20 mouse cellular contexts compared by ENCODE assay signal in genomic region chr6:38109871-38110270, GRCm38 (mm10). TPM values are rescaled to one million over a fixed set of nuclear protein-coding genes. Genes with fewer than 3 reads are reported as not detected.
DNase-seq lines count a peak whose midpoint lies in the region; ATAC-seq and TF ChIP-seq lines count a peak whose summit lies in the region.
"Had no signal": no experiment of that assay in that cellular context is flagged by ENCODE, and none has a peak within 500 bp of the region (broad histone marks: within the 10 kb centered on the region; RNA-seq: fewer than 3 reads in every experiment).

No protein-coding gene starts in this region.

- 17% methylated on average over 9 of the region's 9 CpGs for WGBS in heart, embryonic 14.5 days
- WGBS in stomach, postnatal 0 days = 21% methylated on average over 9 of the region's 9 CpGs
- 13% methylated on average over 9 of the region's 9 CpGs for WGBS in cerebellum, adult 2 months

- no peak overlapping the region for H3K27ac ChIP-seq in heart, embryonic 14.5 days (replicated peaks in 1 of 2; ENCODE audit: control insufficient read depth in 1 of 2, insufficient read depth in 1 of 2, low read depth in 2 of 2, low read length in 2 of 2)
- no peak overlapping the region for H3K27ac ChIP-seq in stomach, postnatal 0 days (replicated peaks)
- no peak overlapping the region for H3K27ac ChIP-seq in cerebellum, adult 2 months (ENCODE audit: insufficient read depth, low read length)
- H3K27ac ChIP-seq: forebrain, embryonic 10.5 days; liver, embryonic 14.5 days; midbrain, embryonic 12.5 days; neural tube, embryonic 13.5 days had no signal

- intact Hi-C loops in heart, postnatal 10 days (cut with DNase I) = no loop called here
- intact Hi-C loops in left cerebral cortex, postnatal 4 days (cut with DNase I) = no loop called here

- H3K9ac ChIP-seq in heart, embryonic 14.5 days (ENCODE audit: low read length) = no peak overlapping the region
- no peak overlapping the region for H3K9ac ChIP-seq in stomach, postnatal 0 days (ENCODE audit: low read length)
- H3K9ac ChIP-seq: liver, embryonic 14.5 days; midbrain, embryonic 12.5 days; neural tube, embryonic 13.5 days had no signal

- no peak for TF ChIP-seq EP300 in stomach, postnatal 0 days (optimal IDR thresholded peaks at IDR 0.05)

- 0 out of 2 replicates have a peak, but pooled peaks cover 3% of the 10 kb centered on the region for H3K27me3 ChIP-seq in heart, embryonic 14.5 days (ENCODE audit: control insufficient read depth, insufficient read depth, low read length)
- no peaks in the 10 kb centered on the region for H3K27me3 ChIP-seq in stomach, postnatal 0 days (ENCODE audit: control insufficient read depth, insufficient read depth, low read length)
- H3K27me3 ChIP-seq in cerebellum, adult 2 months (ENCODE audit: control insufficient read depth, insufficient read depth, low read length) = no peaks in the 10 kb centered on the region
- H3K27me3 ChIP-seq: midbrain, embryonic 12.5 days; neural tube, embryonic 13.5 days had no signal

- H3K9me3 ChIP-seq in heart, embryonic 14.5 days (ENCODE audit: control insufficient read depth, low read length) = no peaks in the 10 kb centered on the region
- H3K9me3 ChIP-seq in stomach, postnatal 0 days (ENCODE audit: control insufficient read depth, low read length) = no peaks in the 10 kb centered on the region
- H3K9me3 ChIP-seq: forebrain, embryonic 10.5 days; midbrain, embryonic 12.5 days; neural tube, embryonic 13.5 days had no signal

- no peaks in the 10 kb centered on the region for H3K36me3 ChIP-seq in heart, embryonic 14.5 days (ENCODE audit: control insufficient read depth, insufficient read depth, low read length)
- no peaks in the 10 kb centered on the region for H3K36me3 ChIP-seq in stomach, postnatal 0 days (ENCODE audit: control insufficient read depth, insufficient read depth, low read length)
- H3K36me3 ChIP-seq: forebrain, embryonic 10.5 days; midbrain, embryonic 12.5 days; neural tube, embryonic 13.5 days had no signal

- no peak for DNase-seq in heart, postnatal 10 days
- peak; percentile 8 for DNase-seq in ovary, postnatal 36 days (ENCODE audit: low spot score)
- DNase-seq in ovary, postnatal 10 days (ENCODE audit: low spot score) = no peak
- peak; percentile 54 for DNase-seq in kidney, postnatal 10 days
- DNase-seq in stomach, postnatal 0 days (ENCODE audit: low spot score) = peak; percentile 33
- no peak for DNase-seq in left cerebral cortex, postnatal 4 days
- no peak for DNase-seq in cerebellum, adult 2 months
- DNase-seq: cerebellum, postnatal 36 days; layer of hippocampus, postnatal 36 days; right cerebral cortex, postnatal 25 days had no signal

- H3K4me3 ChIP-seq in heart, embryonic 14.5 days (ENCODE audit: control insufficient read depth in 1 of 2, insufficient read depth in 1 of 2, low read depth in 1 of 2, low read length in 2 of 2) = no peak overlapping the region
- H3K4me3 ChIP-seq in stomach, postnatal 0 days (ENCODE audit: low read depth, low read length) = no peak overlapping the region
- no peak overlapping the region for H3K4me3 ChIP-seq in cerebellum, adult 2 months (replicated peaks; ENCODE audit: insufficient read depth, low read depth, low read length)
- H3K4me3 ChIP-seq: forebrain, embryonic 10.5 days; midbrain, embryonic 12.5 days; neural tube, embryonic 13.5 days had no signal

- peak overlapping the region; percentile 40 for H3K4me2 ChIP-seq in heart, embryonic 14.5 days (ENCODE audit: low read length)
- H3K4me2 ChIP-seq in stomach, postnatal 0 days (replicated peaks; ENCODE audit: low read depth) = peak overlapping the region; percentile 29; the same call in 1 of the 2 replicates
- H3K4me2 ChIP-seq: midbrain, embryonic 12.5 days; neural tube, embryonic 13.5 days had no signal

- no peak for ATAC-seq in heart, embryonic 14.5 days (ENCODE audit: insufficient number of reproducible peaks, insufficient read depth, low FRiP score, low read depth)
- peak; percentile 25; the same call in 1 of the 2 replicates for ATAC-seq in stomach, postnatal 0 days (ENCODE audit: low FRiP score, low TSS enrichment)
- ATAC-seq: intestine, embryonic 16.5 days had no signal

- no peak for TF ChIP-seq CTCF in stomach, postnatal 0 days (IDR thresholded peaks at IDR 0.05; ENCODE audit: low read depth)
- TF ChIP-seq CTCF in cerebellum, adult 2 months (IDR thresholded peaks at IDR 0.05; ENCODE audit: borderline replicate concordance, insufficient read depth, low read depth, low read length) = no peak

- H3K4me1 ChIP-seq in heart, embryonic 14.5 days (ENCODE audit: control insufficient read depth in 2 of 2, insufficient read depth in 2 of 2, low read length in 2 of 2) = peaks cover 0 to 2% of the 10 kb centered on the region in 2 experiments; a peak in 1 of 4 replicates
- H3K4me1 ChIP-seq in stomach, postnatal 0 days (replicated peaks; ENCODE audit: control insufficient read depth, insufficient read depth) = no peaks in the 10 kb centered on the region
- H3K4me1 ChIP-seq in cerebellum, adult 2 months (ENCODE audit: control insufficient read depth, insufficient read depth, low read length) = no peaks in the 10 kb centered on the region
- H3K4me1 ChIP-seq: midbrain, embryonic 12.5 days had no signal

- TF ChIP-seq POLR2A in cerebellum, adult 2 months (IDR thresholded peaks at IDR 0.05; ENCODE audit: borderline replicate concordance, insufficient read depth, low read length) = no peak

RNA-seq across cellular contexts. Expression of gene Tmem213, which starts 0.8 kb away (rescaled TPM):
- polyA plus RNA-seq in heart, embryonic 14.5 days (2014; fragmentation: Nextera tagmentation; extraction: Ambion mirVana) = not detected in 2 replicates
- not detected for total RNA-seq in heart, postnatal 10 days (2021)
- polyA plus RNA-seq in stomach, postnatal 0 days (2015; fragmentation: Nextera tagmentation; extraction: Ambion mirVana) = 1.9 and 3.0 TPM in 2 replicates
- total RNA-seq in left cerebral cortex, postnatal 4 days (2021) = not detected
- not detected in 2 replicates for polyA plus RNA-seq in cerebellum, adult 2 months (2012; rRNA removed)
- total RNA-seq: adrenal gland, adult 18-20 months; gastrocnemius, adult 8-10 months; hematopoietic stem cell, adult 5-6 weeks; layer of hippocampus, postnatal 36 days had no signal
- polyA plus RNA-seq: forebrain, embryonic 10.5 days; intestine, embryonic 16.5 days; liver, embryonic 14.5 days; midbrain, embryonic 12.5 days; neural tube, embryonic 13.5 days; urinary bladder, adult 2 months had no signal

RNA-seq across cellular contexts. Expression of gene Atp6v0a4, which starts 14.5 kb away (rescaled TPM):
- 0.38 TPM in 1 of 2 replicates, not detected in the other for polyA plus RNA-seq in heart, embryonic 14.5 days (2014; fragmentation: Nextera tagmentation; extraction: Ambion mirVana)
- 1 to 10 TPM; 3.5 to 5.1 TPM for total RNA-seq in heart, postnatal 10 days (2021)
- polyA plus RNA-seq in stomach, postnatal 0 days (2015; fragmentation: Nextera tagmentation; extraction: Ambion mirVana) = 11.9 and 13.9 TPM in 2 replicates
- 1 to 10 TPM; 3.0 to 3.2 TPM for total RNA-seq in left cerebral cortex, postnatal 4 days (2021)
- polyA plus RNA-seq in cerebellum, adult 2 months (2012; rRNA removed) = 0.19 and 0.25 TPM in 2 replicates
- total RNA-seq: hematopoietic stem cell, adult 5-6 weeks had no signal
- polyA plus RNA-seq: forebrain, embryonic 10.5 days; midbrain, embryonic 12.5 days had no signal

Comparison
In these comparisons a context has a peak if more than half of its experiments do, and no peak if none do; other contexts are left out.
1. DNase-seq: peak in ovary, postnatal 36 days (single experiment), kidney, postnatal 10 days (single experiment) and stomach, postnatal 0 days (single experiment); none in heart, postnatal 10 days (0 of 2), ovary, postnatal 10 days (single experiment), left cerebral cortex, postnatal 4 days (single experiment) and cerebellum, adult 2 months (0 of 2).